Mouse (Mus musculus) left cerebral cortex, postnatal 4 days (tissue): ENCODE measurements around the gene Olfr644. TPM values are rescaled to one million over a fixed set of nuclear protein-coding genes. Genes with fewer than 3 reads are reported as not detected.

Experiments used
- DNase-seq: peaks from one replicate; pipeline ENCODE4 v3.0.0-alpha.2; 2022
- intact Hi-C: fragments of 180-260 bp; cut with DNase I; formaldehyde crosslinking; loops from one replicate; pipeline ENCODE4 v1.15.1; 2025
- total RNA-seq, 2 experiments: library from RNA; stranded (reverse); gene quantifications; 2 replicates each; pipeline ENCODE4 v1.2.3; 2021

Gene Olfr644
- total RNA-seq, result not detected

GRCm38 (mm10) chr7:104071769-104072168, at the start of gene Olfr644:
Olfr644 (minus strand) TSS chr7:104071869.
- no peak for DNase-seq
- intact Hi-C loops, result no loop called here

- intact Hi-C loops, result no loop called here
- no peak for DNase-seq
Observed at GRCm38 (mm10) chr7:104104757-104104972, 33.0 kb upstream of the Olfr644 start, which contains the start of gene Olfr646. Olfr646 (plus strand) TSS chr7:104104873.

- DNase-seq, result no peak
- intact Hi-C loops, result no loop called here
Observed at GRCm38 (mm10) chr7:104103913-104104756, 32.5 kb upstream of the Olfr644 start.

- no peak for DNase-seq
- intact Hi-C loops, result no loop called here
Observed at GRCm38 (mm10) chr7:104085365-104085764, 13.7 kb upstream of the Olfr644 start, which contains the start of gene Olfr645. Olfr645 (minus strand) TSS chr7:104085465.

- intact Hi-C loops, result no loop called here
- no peak for DNase-seq
Observed at GRCm38 (mm10) chr7:104061345-104061744, 10.3 kb downstream of the Olfr644 start, which contains the start of gene 4930516K23Rik. 4930516K23Rik (minus strand) TSS chr7:104061445.

- intact Hi-C loops, result no loop called here
- no peak for DNase-seq
Observed at GRCm38 (mm10) chr7:104059215-104059614, 12.5 kb downstream of the Olfr644 start.

GRCm38 (mm10) chr7:104052566-104052965, 19.1 kb downstream of the Olfr644 start, which contains the start of gene Olfr642:
Olfr642 (minus strand) TSS chr7:104052666.
- no peak for DNase-seq
- intact Hi-C loops, result no loop called here

GRCm38 (mm10) chr7:104050745-104051144, 20.9 kb downstream of the Olfr644 start:
- intact Hi-C loops, result no loop called here

GRCm38 (mm10) chr7:104035145-104035544, 36.5 kb downstream of the Olfr644 start, which contains the start of gene Olfr641:
Olfr641 (plus strand) TSS chr7:104035445.
- intact Hi-C loops, result no loop called here
- DNase-seq, result no peak

More at GRCm38 (mm10) chr7:104050745-104051144, 20.9 kb downstream of the Olfr644 start:
- DNase-seq, result no peak

- intact Hi-C loops, result no loop called here
- no peak for DNase-seq
Observed at GRCm38 (mm10) chr7:104026978-104027377, 44.7 kb downstream of the Olfr644 start.

GRCm38 (mm10) chr7:104025473-104025872, 46.2 kb downstream of the Olfr644 start, which contains the start of gene Olfr640:
Olfr640 (minus strand) TSS chr7:104025573.
- intact Hi-C loops, result no loop called here
- no peak for DNase-seq

- intact Hi-C loops, result no loop called here
- DNase-seq, result no peak
Observed at GRCm38 (mm10) chr7:104021651-104022050, 50.0 kb downstream of the Olfr644 start.

GRCm38 (mm10) chr7:104018953-104019352, 52.7 kb downstream of the Olfr644 start:
- DNase-seq, result no peak
- intact Hi-C loops, result no loop called here

- DNase-seq, result no peak
Observed at GRCm38 (mm10) chr7:104017203-104017602, 54.5 kb downstream of the Olfr644 start, which contains the start of gene Olfr639. Olfr639 (minus strand) TSS chr7:104017303.

More at GRCm38 (mm10) chr7:104017203-104017602, 54.5 kb downstream of the Olfr644 start, which contains the start of gene Olfr639:
- intact Hi-C loops, result no loop called here

Other genes with a start within 250 kb of the Olfr644 start
- gene Hbb-bs, start 243.8 kb downstream of the Olfr644 start, total RNA-seq, result 100 to 1,000 TPM in 1 of 2 experiments, 10 to 100 TPM in 1; 41.0 to 135 TPM
- not detected for gene Hbb-bh2, start 231.3 kb downstream of the Olfr644 start, total RNA-seq
- not detected for gene Hbb-bh1, start 228.7 kb downstream of the Olfr644 start, total RNA-seq
- not detected for gene Hbb-y, start 218.7 kb downstream of the Olfr644 start, total RNA-seq
- gene Olfr66, start 185.6 kb downstream of the Olfr644 start, total RNA-seq, result not detected
- gene Olfr64, start 177.4 kb downstream of the Olfr644 start, total RNA-seq, result not detected
- gene Olfr65, start 168.4 kb downstream of the Olfr644 start, total RNA-seq, result not detected
- gene Olfr631, start 143.0 kb downstream of the Olfr644 start, total RNA-seq, result not detected
- gene Olfr632, start 137.5 kb downstream of the Olfr644 start, total RNA-seq, result not detected
- gene Olfr633, start 127.4 kb downstream of the Olfr644 start, total RNA-seq, result not detected
- under 1 TPM in 1 of 2 experiments, not detected in 1; 0.08 TPM for gene Olfr635, start 100.7 kb downstream of the Olfr644 start, total RNA-seq
- gene Olfr638, start 73.1 kb downstream of the Olfr644 start, total RNA-seq, result not detected
- under 1 TPM; 0.10 to 0.38 TPM for gene Olfr639, start 54.6 kb downstream of the Olfr644 start, total RNA-seq
- gene Olfr640, start 46.3 kb downstream of the Olfr644 start, total RNA-seq, result not detected
- not detected for gene Olfr641, start 36.4 kb downstream of the Olfr644 start, total RNA-seq
- not detected for gene Olfr642, start 19.2 kb downstream of the Olfr644 start, total RNA-seq
- not detected for gene 4930516K23Rik, start 10.4 kb downstream of the Olfr644 start, total RNA-seq
- not detected for gene Olfr645, start 13.6 kb upstream of the Olfr644 start, total RNA-seq
- gene Olfr646, start 33.0 kb upstream of the Olfr644 start, total RNA-seq, result not detected
- not detected for gene Ubqln5, start 58.0 kb upstream of the Olfr644 start, total RNA-seq
- not detected for gene Olfr643, start 65.5 kb upstream of the Olfr644 start, total RNA-seq
- not detected for gene Ubqln3, start 71.4 kb upstream of the Olfr644 start, total RNA-seq
- gene Ubqlnl, start 78.7 kb upstream of the Olfr644 start, total RNA-seq, result not detected
- not detected for gene Olfm5, start 93.0 kb upstream of the Olfr644 start, total RNA-seq
- under 1 TPM; 0.38 to 0.46 TPM for gene Olfr648, start 111.5 kb upstream of the Olfr644 start, total RNA-seq
- gene Olfr649, start 124.1 kb upstream of the Olfr644 start, total RNA-seq, result not detected
- under 1 TPM; 0.24 to 0.28 TPM for gene Trim6, start 146.9 kb upstream of the Olfr644 start, total RNA-seq
- 1 to 10 TPM in 1 of 2 experiments, under 1 TPM in 1; 0.78 to 1.0 TPM for gene Trim34a, start 172.6 kb upstream of the Olfr644 start, total RNA-seq
- gene Trim5, start 216.2 kb upstream of the Olfr644 start, total RNA-seq, result under 1 TPM; 0.20 to 0.46 TPM
- 1 to 10 TPM; 1.4 to 2.3 TPM for gene Trim12a, start 243.6 kb upstream of the Olfr644 start, total RNA-seq